Mouse (Mus musculus): Measurements from ENCODE around the gene Clasp2.
"Not testable (repeated sequence)": the region's sequence is repeated elsewhere in the genome, so short reads cannot be mapped to it uniquely, and the experiment has no call there.

Clasp2 gene

GRCm38 (mm10) chr9:113741108-113741636 is at the start of gene Clasp2:
Clasp2 (plus strand) TSS chr9:113741473.
- peak; percentile 85 for DNase-seq

GRCm38 (mm10) chr9:113701441-113702160 is 39.7 kb upstream of the Clasp2 start:
- DNase-seq = no peak

- no peak for DNase-seq
Measured at GRCm38 (mm10) chr9:113706108-113706507, 35.2 kb upstream of the Clasp2 start.

GRCm38 (mm10) chr9:113706841-113707240 is 34.4 kb upstream of the Clasp2 start:
- no peak for DNase-seq

- DNase-seq = peak; percentile 96
Measured at GRCm38 (mm10) chr9:113707481-113708360, 33.6 kb upstream of the Clasp2 start, which contains the start of gene Pdcd6ip. Pdcd6ip (minus strand) TSS chr9:113708259.

GRCm38 (mm10) chr9:113708361-113709280 is 32.7 kb upstream of the Clasp2 start:
- DNase-seq = no peak

GRCm38 (mm10) chr9:113710871-113711270 is 30.4 kb upstream of the Clasp2 start:
- DNase-seq = no peak

- peak; percentile 42 for DNase-seq
Measured at GRCm38 (mm10) chr9:113719063-113719462, 22.2 kb upstream of the Clasp2 start.

- DNase-seq = no peak
Measured at GRCm38 (mm10) chr9:113724646-113725045, 16.6 kb upstream of the Clasp2 start.

GRCm38 (mm10) chr9:113725609-113726008 is 15.7 kb upstream of the Clasp2 start:
- DNase-seq = not testable (repeated sequence)

- no peak for DNase-seq
Measured at GRCm38 (mm10) chr9:113726131-113726530, 15.1 kb upstream of the Clasp2 start.

- DNase-seq = no peak
Measured at GRCm38 (mm10) chr9:113726991-113727680, 14.1 kb upstream of the Clasp2 start.

GRCm38 (mm10) chr9:113731540-113731939 is 9.7 kb upstream of the Clasp2 start:
- no peak for DNase-seq

GRCm38 (mm10) chr9:113735920-113736319 is 5.4 kb upstream of the Clasp2 start:
- DNase-seq = no peak

- no peak for DNase-seq
Measured at GRCm38 (mm10) chr9:113738021-113738420, 3.3 kb upstream of the Clasp2 start.

GRCm38 (mm10) chr9:113738941-113739340 is 2.3 kb upstream of the Clasp2 start:
- DNase-seq = no peak

GRCm38 (mm10) chr9:113741637-113742137 is 414 bp downstream of the Clasp2 start:
- peak; percentile 81 for DNase-seq

- DNase-seq = peak; percentile 15
Measured at GRCm38 (mm10) chr9:113742361-113742794, 1.1 kb downstream of the Clasp2 start.

GRCm38 (mm10) chr9:113743291-113743690 is 2.0 kb downstream of the Clasp2 start:
- no peak for DNase-seq

- no peak for DNase-seq
Measured at GRCm38 (mm10) chr9:113749356-113749755, 8.1 kb downstream of the Clasp2 start.

GRCm38 (mm10) chr9:113755888-113756719 is 14.8 kb downstream of the Clasp2 start:
- DNase-seq = no peak
